Mouse (Mus musculus) granulocyte monocyte progenitor cell, adult 5-6 weeks (primary cell): ENCODE data around the gene Rab20. TPM values are rescaled to one million over a fixed set of nuclear protein-coding genes. Genes with fewer than 3 reads are reported as not detected.

Experiments
- ATAC-seq: replicated peaks from 2 replicates; pipeline ENCODE4 v1.8.0; 2016; ENCODE audit warnings: mild to moderate bottlenecking, moderate TSS enrichment, inconsistent platforms; ENCODE audit not compliant: poor library complexity, severe bottlenecking
- total RNA-seq, 2 experiments: library from RNA; stranded (forward) in 1 of 2; stranded (reverse) in 1 of 2; fragments of 200-712, 200-1000 nt in 1 of 2; fragments of >200 nt in 1 of 2; fragmentation: Nextera tagmentation in 1 of 2; gene quantifications; 2 replicates each; pipeline ENCODE4 v1.2.3; 2014 to 2017

Rab20 gene
- total RNA-seq, 2 experiments from 2014 or later, result 4.6 to 4.8 TPM

DNA sequence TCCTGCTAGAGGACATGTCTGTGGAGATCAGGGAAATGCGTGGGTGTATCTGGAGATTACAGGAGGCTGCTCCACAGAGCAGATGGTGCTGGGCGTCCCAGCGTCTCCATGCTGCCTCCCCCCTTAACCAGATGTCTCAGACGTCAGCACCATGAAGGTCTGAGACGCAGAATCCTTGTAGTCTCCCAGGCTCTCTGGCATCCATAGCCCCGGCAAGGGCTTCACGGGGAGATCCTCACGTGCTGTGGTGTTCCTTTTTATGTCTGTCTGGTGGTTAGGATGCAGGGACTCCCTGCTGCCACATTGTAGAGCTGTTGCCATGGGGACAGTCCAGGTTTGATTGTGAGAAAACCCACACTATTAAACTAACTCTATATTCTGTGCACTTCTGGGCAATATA lies 64.2 kb downstream of the Rab20 start:
- no peak for ATAC-seq

DNA sequence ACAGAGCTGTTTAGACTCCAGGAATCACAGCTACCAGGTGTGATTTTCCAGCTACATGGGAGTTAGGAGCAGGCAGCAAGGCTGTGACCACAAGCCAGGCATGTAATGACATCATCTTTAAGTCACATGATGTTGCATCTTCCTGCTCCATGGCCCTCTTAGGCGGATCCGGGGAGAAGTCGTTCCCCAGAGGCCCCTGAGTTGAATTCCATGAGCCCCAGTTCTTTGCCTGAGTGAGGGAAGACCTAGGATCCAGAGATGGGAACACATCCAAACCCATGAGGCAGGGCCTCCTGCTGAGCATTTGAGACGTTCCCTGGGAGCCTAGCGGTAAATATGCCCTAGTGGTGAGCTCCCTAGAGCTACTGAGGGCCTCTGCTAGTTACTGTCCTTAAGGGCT lies 66.1 kb downstream of the Rab20 start:
- no peak for ATAC-seq

DNA sequence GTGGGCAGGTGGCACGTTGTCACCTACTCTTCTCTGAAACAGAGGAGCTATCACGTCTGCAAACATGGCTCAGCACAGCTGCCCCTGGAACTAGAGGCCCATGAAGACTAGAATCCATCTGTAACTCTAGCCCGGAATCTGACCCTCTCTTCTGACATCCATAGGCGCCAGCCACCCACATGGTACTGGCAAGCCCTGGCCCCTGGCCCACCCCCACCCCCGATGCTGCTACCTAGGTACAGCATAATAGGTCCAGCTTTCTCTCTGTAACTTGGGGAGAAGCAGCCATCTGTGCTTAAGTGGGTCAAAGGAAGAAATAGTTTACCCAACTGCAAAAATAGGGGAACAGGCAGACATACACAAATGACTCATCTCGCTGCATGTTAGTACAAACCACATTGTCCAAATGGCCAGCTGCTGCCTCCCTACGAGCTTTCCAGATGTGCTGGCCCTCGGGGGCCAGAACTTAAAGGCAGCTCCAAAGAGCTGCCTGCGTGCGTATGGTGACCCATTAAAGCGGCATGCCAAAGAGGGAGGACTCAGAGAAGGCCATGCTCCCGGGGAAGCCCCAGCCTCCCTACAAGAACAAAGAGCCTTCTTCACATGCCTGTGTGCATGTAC lies 66.9 kb downstream of the Rab20 start:
- peak; percentile 48 for ATAC-seq

DNA sequence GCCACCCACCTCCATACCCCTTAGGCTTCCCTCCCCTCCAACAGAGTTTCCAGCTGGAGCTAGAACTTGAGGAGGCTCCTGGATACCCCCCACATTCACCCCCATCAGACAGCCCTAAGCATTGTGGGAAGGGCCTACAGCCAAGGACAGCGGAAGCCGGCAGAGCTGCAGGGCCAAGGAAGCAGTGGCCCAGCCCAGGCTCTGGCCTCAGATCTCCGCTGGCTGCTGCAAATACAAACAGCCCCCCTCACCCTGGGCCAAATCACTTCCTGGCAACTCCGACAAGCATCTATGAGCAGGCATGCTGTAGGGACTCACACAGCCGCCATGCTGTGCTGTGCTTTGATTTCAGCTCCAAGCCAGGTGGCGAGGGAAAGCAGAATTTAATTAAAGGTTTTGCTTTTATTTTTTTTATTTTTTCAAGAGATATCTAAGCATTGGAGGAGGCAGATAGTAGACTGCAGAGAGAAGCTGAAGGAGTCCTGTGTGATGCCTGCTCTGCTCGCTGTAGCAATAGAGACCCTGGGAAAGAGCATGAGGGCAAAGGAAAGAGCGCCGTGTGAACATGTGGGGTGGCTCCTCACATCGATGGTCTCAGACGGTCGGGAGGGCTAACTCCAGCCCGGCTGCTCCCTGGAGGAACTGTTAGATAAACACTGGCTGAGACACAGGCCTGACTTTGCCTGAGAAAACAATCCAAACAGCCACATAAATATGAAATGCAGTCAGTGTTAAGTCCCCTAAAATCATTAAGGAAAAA lies 72.6 kb downstream of the Rab20 start:
- ATAC-seq, result no peak

DNA sequence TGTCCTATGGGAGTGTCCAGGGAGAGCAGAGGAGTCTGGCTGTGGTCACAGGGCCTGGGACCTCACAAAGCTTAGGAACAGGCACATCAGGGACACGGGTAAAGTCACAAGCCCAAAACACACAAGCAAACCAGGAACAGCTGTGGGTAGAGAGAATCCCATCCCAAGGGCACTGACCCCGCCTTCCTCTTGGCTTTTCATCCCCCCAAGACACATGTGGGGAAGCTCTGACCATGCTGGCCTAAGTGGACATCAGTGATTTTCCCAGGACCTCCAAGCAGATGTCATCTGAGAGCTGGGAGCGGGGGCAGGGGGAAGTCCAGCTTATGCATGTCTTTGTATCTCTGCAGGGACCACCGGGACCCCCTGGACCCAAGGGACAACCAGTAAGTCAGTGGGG lies 73.9 kb downstream of the Rab20 start:
- ATAC-seq, result no peak

DNA sequence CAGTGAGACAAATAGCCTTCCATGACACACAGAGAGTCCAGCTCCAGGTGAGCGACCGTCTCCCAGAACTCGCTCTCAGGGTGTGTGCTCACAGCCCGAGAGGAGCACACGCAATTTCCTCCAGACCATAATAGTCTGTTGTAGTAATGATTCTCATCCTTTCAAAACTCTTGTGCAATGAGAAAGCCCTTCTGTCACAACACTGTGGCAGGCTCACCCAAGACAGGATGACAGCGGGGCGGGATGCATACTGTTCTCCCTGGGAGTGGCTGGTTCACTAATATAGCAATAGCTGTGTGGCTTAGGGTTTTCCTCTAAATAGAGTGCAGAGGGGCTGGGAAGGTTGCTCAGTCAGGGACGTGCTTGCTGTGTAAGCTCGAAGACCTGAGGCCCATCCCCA lies 74.7 kb downstream of the Rab20 start:
- ATAC-seq, result peak; percentile 97

Other genes with a start within 250 kb of the Rab20 start
- gene Col4a2, start 165.9 kb downstream of the Rab20 start, total RNA-seq (2014; fragmentation: Nextera tagmentation), result 0.04 and 0.52 TPM in 2 replicates
- 0.26 TPM in 1 of 2 replicates, not detected in the other for gene Col4a2, start 165.9 kb downstream of the Rab20 start, total RNA-seq (2017)
- not detected in 2 replicates for gene Col4a1, start 165.9 kb downstream of the Rab20 start, total RNA-seq (2014; fragmentation: Nextera tagmentation)
- 0.22 and 0.67 TPM in 2 replicates for gene Col4a1, start 165.9 kb downstream of the Rab20 start, total RNA-seq (2017)
- 69.3 and 72.1 TPM in 2 replicates for gene Naxd, start 18.8 kb upstream of the Rab20 start, total RNA-seq (2014; fragmentation: Nextera tagmentation)
- gene Naxd, start 18.8 kb upstream of the Rab20 start, total RNA-seq (2017), result 58.3 and 70.2 TPM in 2 replicates
- gene Cars2, start 72.1 kb upstream of the Rab20 start, total RNA-seq (2014; fragmentation: Nextera tagmentation), result 51.9 and 58.5 TPM in 2 replicates
- gene Cars2, start 72.1 kb upstream of the Rab20 start, total RNA-seq (2017), result 38.4 and 39.0 TPM in 2 replicates
- 33.8 and 43.3 TPM in 2 replicates for gene Ing1, start 76.9 kb upstream of the Rab20 start, total RNA-seq (2014; fragmentation: Nextera tagmentation)
- 40.8 and 49.2 TPM in 2 replicates for gene Ing1, start 76.9 kb upstream of the Rab20 start, total RNA-seq (2017)
- 100 and 126 TPM in 2 replicates for gene Ankrd10, start 157.0 kb upstream of the Rab20 start, total RNA-seq (2014; fragmentation: Nextera tagmentation)
- 64.6 and 66.0 TPM in 2 replicates for gene Ankrd10, start 157.0 kb upstream of the Rab20 start, total RNA-seq (2017)
- gene 1700016D06Rik, start 222.4 kb upstream of the Rab20 start, total RNA-seq (2014; fragmentation: Nextera tagmentation), result not detected in 2 replicates
- not detected in 2 replicates for gene 1700016D06Rik, start 222.4 kb upstream of the Rab20 start, total RNA-seq (2017)
- gene Arhgef7, start 249.0 kb upstream of the Rab20 start, total RNA-seq (2014; fragmentation: Nextera tagmentation), result 33.9 and 40.2 TPM in 2 replicates
- 14.4 and 19.8 TPM in 2 replicates for gene Arhgef7, start 249.0 kb upstream of the Rab20 start, total RNA-seq (2017)